Mouse (Mus musculus) lung, postnatal 0 days (tissue): ENCODE data around the gene Rasa1.

Experiments used
- CTCF ChIP-seq: IDR thresholded peaks from 2 replicates; pipeline ENCODE4 v1.5.1; 2016; ENCODE audit warnings: antibody characterized with exemption, mild to moderate bottlenecking
- EP300 ChIP-seq: IDR thresholded peaks from 2 replicates; pipeline ENCODE4 v1.6.1; 2016; ENCODE audit warnings: antibody characterized with exemption, mild to moderate bottlenecking, control low read depth

DNA sequence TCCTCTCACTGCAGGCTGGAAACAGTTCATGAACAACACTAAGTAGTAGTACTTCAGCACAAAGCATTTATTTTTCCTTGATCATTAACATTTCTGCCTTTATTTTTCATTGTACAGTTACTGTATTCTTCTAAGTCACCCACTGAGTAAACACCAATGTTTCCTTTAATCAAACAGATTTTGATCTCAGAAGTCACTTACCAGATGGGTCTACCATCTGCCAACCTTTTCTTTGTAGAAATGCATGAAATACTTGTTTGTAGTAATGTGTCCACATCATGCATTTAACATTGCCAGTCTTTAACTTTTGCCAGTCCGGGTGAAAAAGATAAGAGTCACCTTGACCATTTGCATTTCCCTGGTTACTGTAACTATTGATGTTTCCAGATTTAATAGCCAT lies 78.6 kb downstream of the Rasa1 start:
- TF ChIP-seq CTCF = no peak
- TF ChIP-seq EP300 = no peak
